14 mouse cellular contexts compared by ENCODE assay signal in the genomic region with DNA sequence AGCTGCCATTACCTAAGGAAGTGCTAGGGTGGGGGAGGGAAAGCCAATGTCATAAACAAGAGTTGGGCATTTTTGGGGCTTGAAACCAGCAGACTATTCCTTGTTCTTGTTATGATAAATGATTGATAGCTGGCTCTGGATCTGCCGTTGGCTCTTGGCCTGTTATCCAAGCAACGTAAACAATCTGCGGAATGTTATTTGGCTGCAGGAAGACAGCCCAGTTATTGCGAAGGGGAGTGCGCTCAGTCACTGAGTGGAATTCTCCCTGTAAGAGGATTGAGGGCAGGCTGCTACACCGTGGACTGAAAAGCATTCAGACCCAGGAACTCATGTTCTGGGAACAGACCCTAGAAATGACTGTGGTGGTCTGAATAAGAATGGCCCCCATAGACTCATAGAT. TPM values are rescaled to one million over a fixed set of nuclear protein-coding genes. Genes with fewer than 3 reads are reported as not detected.
DNase-seq lines count a peak whose midpoint lies in the region; ATAC-seq and TF ChIP-seq lines count a peak whose summit lies in the region.
"Had no signal": no experiment of that assay in that cellular context is flagged by ENCODE, and none has a peak within 500 bp of the region (broad histone marks: within the 10 kb centered on the region; RNA-seq: fewer than 3 reads in every experiment).

No protein-coding gene starts in this region.

- DNase-seq in embryonic facial prominence, embryonic 10.5 days (ENCODE audit: low spot score) = no peak
- DNase-seq in liver, adult 2 months (ENCODE audit: extremely low read depth, low read depth, low spot score) = peak; percentile 70
- DNase-seq in liver = no peak
- no peak for DNase-seq in liver, postnatal 0 days
- DNase-seq in frontal cortex, postnatal 36 days (ENCODE audit: low spot score in 2 of 2) = no peak
- DNase-seq in cerebellum, postnatal 25 days = no peak
- DNase-seq: heart, postnatal 36 days; retina, postnatal 1 day had no signal

- H3K79me2 ChIP-seq in liver, adult 2 months (ENCODE audit: control insufficient read depth, insufficient read depth, low read length) = no peaks in the 10 kb centered on the region

- peaks cover 34% of the 10 kb centered on the region for H3K4me1 ChIP-seq in embryonic facial prominence, embryonic 13.5 days
- peaks cover 22% of the 10 kb centered on the region for H3K4me1 ChIP-seq in embryonic facial prominence, embryonic 10.5 days
- H3K4me1 ChIP-seq in liver, adult 2 months (ENCODE audit: control insufficient read depth, insufficient read depth, low read length) = peaks cover 2% of the 10 kb centered on the region; the same call in 1 of the 2 replicates
- peaks cover 21% of the 10 kb centered on the region for H3K4me1 ChIP-seq in liver, postnatal 0 days (ENCODE audit: insufficient read depth)
- H3K4me1 ChIP-seq in stomach, embryonic 15.5 days = peaks cover 33% of the 10 kb centered on the region

- WGBS in embryonic facial prominence, embryonic 13.5 days = 66% methylated on average over 6 of the region's 6 CpGs
- WGBS in embryonic facial prominence, embryonic 10.5 days = 92% methylated on average over 6 of the region's 6 CpGs
- WGBS in liver, adult 2 months = 12% methylated on average over 6 of the region's 6 CpGs
- 71% methylated on average over 6 of the region's 6 CpGs for WGBS in liver, postnatal 0 days (ENCODE audit: insufficient replicate concordance)
- WGBS in stomach, embryonic 15.5 days = 31% methylated on average over 6 of the region's 6 CpGs

- H3K4me3 ChIP-seq in embryonic facial prominence, embryonic 13.5 days = no peak overlapping the region
- no peak overlapping the region for H3K4me3 ChIP-seq in embryonic facial prominence, embryonic 10.5 days
- no peak overlapping the region for H3K4me3 ChIP-seq in liver, adult 2 months (ENCODE audit: insufficient read depth, low read depth, low read length)
- no peak overlapping the region for H3K4me3 ChIP-seq in liver, postnatal 0 days (ENCODE audit: low read depth, low read length)
- no peak overlapping the region for H3K4me3 ChIP-seq in stomach, embryonic 15.5 days (replicated peaks)
- H3K4me3 ChIP-seq: forebrain, embryonic 12.5 days; limb, embryonic 12.5 days; midbrain, embryonic 13.5 days; neural tube, embryonic 12.5 days had no signal

- no peaks in the 10 kb centered on the region for H3K36me3 ChIP-seq in embryonic facial prominence, embryonic 13.5 days
- H3K36me3 ChIP-seq in embryonic facial prominence, embryonic 10.5 days (replicated peaks) = no peaks in the 10 kb centered on the region
- peaks cover 19% of the 10 kb centered on the region for H3K36me3 ChIP-seq in liver, adult 2 months (ENCODE audit: control insufficient read depth, insufficient read depth, low read length)
- peaks cover 36% of the 10 kb centered on the region for H3K36me3 ChIP-seq in liver, postnatal 0 days (replicated peaks; ENCODE audit: insufficient read depth, low read length)
- H3K36me3 ChIP-seq in stomach, embryonic 15.5 days = no peaks in the 10 kb centered on the region
- H3K36me3 ChIP-seq: forebrain, embryonic 12.5 days; limb, embryonic 12.5 days; midbrain, embryonic 13.5 days; neural tube, embryonic 12.5 days had no signal

- H3K9ac ChIP-seq in embryonic facial prominence, embryonic 13.5 days = no peak overlapping the region
- H3K9ac ChIP-seq in liver, adult 2 months (ENCODE audit: low read depth, low read length) = no peak overlapping the region
- H3K9ac ChIP-seq in liver, postnatal 0 days (replicated peaks) = no peak overlapping the region
- no peak overlapping the region for H3K9ac ChIP-seq in stomach, embryonic 15.5 days
- H3K9ac ChIP-seq: forebrain, embryonic 12.5 days; limb, embryonic 12.5 days; midbrain, embryonic 13.5 days; neural tube, embryonic 12.5 days had no signal

- H3K27me3 ChIP-seq in embryonic facial prominence, embryonic 13.5 days = no peaks in the 10 kb centered on the region
- H3K27me3 ChIP-seq in embryonic facial prominence, embryonic 10.5 days (replicated peaks; ENCODE audit: low read depth, poor library complexity, severe bottlenecking) = peaks cover 14% of the 10 kb centered on the region
- H3K27me3 ChIP-seq in liver, adult 2 months (ENCODE audit: control insufficient read depth, insufficient read depth, low read length) = no peaks in the 10 kb centered on the region
- H3K27me3 ChIP-seq in liver, postnatal 0 days (ENCODE audit: insufficient read depth, low read length) = no peaks in the 10 kb centered on the region
- no peaks in the 10 kb centered on the region for H3K27me3 ChIP-seq in stomach, embryonic 15.5 days (replicated peaks)
- H3K27me3 ChIP-seq: limb, embryonic 12.5 days; neural tube, embryonic 12.5 days had no signal

- no peak overlapping the region for H3K4me2 ChIP-seq in embryonic facial prominence, embryonic 13.5 days
- 0 out of 2 replicates have a peak overlapping the region, but pooled peaks have one; percentile 23 for H3K4me2 ChIP-seq in liver, postnatal 0 days (ENCODE audit: low read depth, low read length)
- no peak overlapping the region for H3K4me2 ChIP-seq in stomach, embryonic 15.5 days
- H3K4me2 ChIP-seq: forebrain, embryonic 12.5 days; limb, embryonic 12.5 days; midbrain, embryonic 13.5 days; neural tube, embryonic 12.5 days had no signal

- TF ChIP-seq EP300 in liver, postnatal 0 days (IDR thresholded peaks at IDR 0.05; ENCODE audit: low read depth) = no peak

- TF ChIP-seq CTCF in liver, adult 2 months (IDR thresholded peaks at IDR 0.05; ENCODE audit: low read depth, low read length) = no peak
- TF ChIP-seq CTCF in liver, postnatal 0 days (IDR thresholded peaks at IDR 0.05; ENCODE audit: low read depth) = no peak

- no peaks in the 10 kb centered on the region for H3K9me3 ChIP-seq in embryonic facial prominence, embryonic 13.5 days
- no peaks in the 10 kb centered on the region for H3K9me3 ChIP-seq in embryonic facial prominence, embryonic 10.5 days
- 0 out of 2 replicates have a peak, but pooled peaks cover 4% of the 10 kb centered on the region for H3K9me3 ChIP-seq in liver, postnatal 0 days (ENCODE audit: low read length)
- H3K9me3 ChIP-seq in stomach, embryonic 15.5 days = no peaks in the 10 kb centered on the region
- H3K9me3 ChIP-seq: forebrain, embryonic 12.5 days had no signal

- ATAC-seq in embryonic facial prominence, embryonic 13.5 days (ENCODE audit: insufficient number of reproducible peaks, insufficient read depth, low FRiP score, low TSS enrichment, low read depth) = 0 out of 2 replicates have a peak, but pooled peaks have one; percentile 12
- ATAC-seq in liver, postnatal 0 days = no peak
- no peak for ATAC-seq in stomach, embryonic 15.5 days (ENCODE audit: insufficient read depth, low FRiP score, low read depth)
- ATAC-seq: midbrain, embryonic 13.5 days had no signal

- no peak for TF ChIP-seq POLR2A in liver, adult 2 months (IDR thresholded peaks at IDR 0.05; ENCODE audit: extremely low read depth, insufficient read depth, low read length)

- H3K27ac ChIP-seq in embryonic facial prominence, embryonic 13.5 days = peak overlapping the region; percentile 0; the same call in 1 of the 2 replicates
- no peak overlapping the region for H3K27ac ChIP-seq in embryonic facial prominence, embryonic 10.5 days (replicated peaks)
- no peak overlapping the region for H3K27ac ChIP-seq in liver, adult 2 months (replicated peaks; ENCODE audit: insufficient read depth, low read depth, low read length)
- peak overlapping the region; percentile 75 for H3K27ac ChIP-seq in liver, postnatal 0 days (ENCODE audit: low read depth)
- peak overlapping the region; percentile 72; the same call in 1 of the 2 replicates for H3K27ac ChIP-seq in stomach, embryonic 15.5 days
- H3K27ac ChIP-seq: forebrain, embryonic 12.5 days; limb, embryonic 12.5 days; midbrain, embryonic 13.5 days; neural tube, embryonic 12.5 days had no signal

RNA-seq across cellular contexts. Expression of gene Il6ra, which starts 40.3 kb away (rescaled TPM):
- polyA plus RNA-seq in embryonic facial prominence, embryonic 13.5 days (2015; fragmentation: Nextera tagmentation; extraction: Ambion mirVana) = 0.83 and 1.6 TPM in 2 replicates
- 0.41 and 0.61 TPM in 2 replicates for polyA plus RNA-seq in embryonic facial prominence, embryonic 10.5 days (2016; fragmentation: Nextera tagmentation; extraction: Ambion mirVana)
- 15.4 and 19.7 TPM in 2 replicates for total RNA-seq in liver, adult 2 months (2014; rRNA removed)
- 10.1 and 10.5 TPM in 2 replicates for polyA plus RNA-seq in liver, adult 2 months (2012; rRNA removed)
- 10.2 and 11.8 TPM in 2 replicates for polyA plus RNA-seq in liver, postnatal 0 days (2015; fragmentation: Nextera tagmentation; extraction: Ambion mirVana)
- polyA plus RNA-seq in stomach, embryonic 15.5 days (2015; fragmentation: Nextera tagmentation; extraction: Ambion mirVana) = 3.2 TPM in 2 replicates

RNA-seq across cellular contexts. Expression of gene She, which starts 41.5 kb away (rescaled TPM):
- polyA plus RNA-seq in embryonic facial prominence, embryonic 13.5 days (2015; fragmentation: Nextera tagmentation; extraction: Ambion mirVana) = 2.8 and 3.2 TPM in 2 replicates
- 2.5 and 2.7 TPM in 2 replicates for polyA plus RNA-seq in embryonic facial prominence, embryonic 10.5 days (2016; fragmentation: Nextera tagmentation; extraction: Ambion mirVana)
- 2.3 and 2.5 TPM in 2 replicates for total RNA-seq in liver, adult 2 months (2014; rRNA removed)
- 0.78 TPM in 2 replicates for polyA plus RNA-seq in liver, adult 2 months (2012; rRNA removed)
- 0.92 and 1.00 TPM in 2 replicates for polyA plus RNA-seq in liver, postnatal 0 days (2015; fragmentation: Nextera tagmentation; extraction: Ambion mirVana)
- polyA plus RNA-seq in stomach, embryonic 15.5 days (2015; fragmentation: Nextera tagmentation; extraction: Ambion mirVana) = 3.6 and 3.7 TPM in 2 replicates

Comparison
In these comparisons a context has a peak if more than half of its experiments do, and no peak if none do; other contexts are left out.
1. H3K27ac ChIP-seq: peak in embryonic facial prominence, embryonic 13.5 days (single experiment), liver, postnatal 0 days (single experiment) and stomach, embryonic 15.5 days (single experiment); none in embryonic facial prominence, embryonic 10.5 days (single experiment) and liver, adult 2 months (single experiment).